Mouse (Mus musculus): ENCODE measurements at regions not wholly inside any gene's neighbourhood (a gene's known extent, or its start where the extent isn't known, plus 50 kb on each side); places are given as distances from the start of the nearest gene placed in this dataset.

- TF ChIP-seq CTCF (IDR thresholded peaks at IDR 0.05; ENCODE audit: borderline replicate concordance, insufficient read depth, low read length) = no peak
- no peak for TF ChIP-seq POLR2A (IDR thresholded peaks at IDR 0.05; ENCODE audit: low read depth, low read length)
These were observed 175.0 kb upstream of the Tshz3 start for GRCm38 (mm10) chr7:36522960-36523359.

All from embryonic fibroblast, embryonic 13.5 days (primary cell).